Mouse (Mus musculus): ENCODE measurements around the gene Adk.

GRCm38 (mm10) chr14:21029025-21029659 lies 23.2 kb upstream of the Adk start:
- TF ChIP-seq CTCF (IDR thresholded peaks at IDR 0.05; ENCODE audit: low read depth) (no peak), EP300 (IDR thresholded peaks at IDR 0.05; ENCODE audit: low read depth) (no peak)

Measured in heart, postnatal 0 days (tissue).